Mouse (Mus musculus) left cerebral cortex, adult 11 months (tissue): Measurements from ENCODE around the gene Pitpna.
"Not testable (repeated sequence)": the region's sequence is repeated elsewhere in the genome, so short reads cannot be mapped to it uniquely, and the experiment has no call there.

Experiments used
- DNase-seq: peaks from one replicate; pipeline ENCODE4 v3.0.0; 2022; ENCODE audit warnings: low spot score

Pitpna gene

DNA sequence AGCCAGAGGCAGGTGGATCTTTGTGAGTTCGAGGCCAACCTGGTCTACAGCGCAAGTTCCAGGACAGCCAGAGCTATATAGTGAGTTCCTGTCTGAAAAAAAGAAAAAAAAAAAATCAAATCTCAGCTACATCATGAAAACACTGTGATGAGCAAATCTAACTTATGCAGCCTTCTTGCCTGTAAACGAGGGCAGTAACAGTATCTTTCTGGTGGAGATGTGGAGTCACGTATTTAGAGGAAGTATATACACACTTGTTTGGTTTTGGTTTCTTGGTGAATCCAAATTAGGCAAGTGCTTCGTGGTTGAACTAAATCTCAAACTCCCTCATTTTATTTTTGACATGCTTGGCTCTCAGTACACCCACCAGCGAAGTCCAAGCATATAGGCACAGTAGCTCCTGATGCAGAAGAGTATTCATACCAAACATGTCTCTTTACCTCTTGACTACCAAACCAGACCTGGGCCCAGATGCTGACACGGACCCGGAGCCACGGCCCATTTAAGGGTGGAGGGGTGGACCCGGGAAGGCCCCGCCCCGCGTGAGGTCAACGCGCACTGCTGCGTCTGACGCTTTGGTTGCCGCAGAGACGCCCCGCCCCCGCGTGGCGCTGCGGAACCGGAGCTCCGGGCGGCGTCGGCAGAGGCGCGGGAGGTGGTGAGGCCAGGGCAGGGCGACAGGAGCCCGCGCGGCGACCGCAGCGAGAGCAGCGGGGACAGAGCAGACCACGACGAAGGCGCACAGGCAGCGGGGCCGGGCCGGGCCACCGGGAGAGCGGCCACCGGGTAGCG lies at the start of gene Pitpna:
Gene Pitpna (plus strand): TSS at position 605 of the 792 bp plus-strand sequence.
- DNase-seq = peak; percentile 93

DNA sequence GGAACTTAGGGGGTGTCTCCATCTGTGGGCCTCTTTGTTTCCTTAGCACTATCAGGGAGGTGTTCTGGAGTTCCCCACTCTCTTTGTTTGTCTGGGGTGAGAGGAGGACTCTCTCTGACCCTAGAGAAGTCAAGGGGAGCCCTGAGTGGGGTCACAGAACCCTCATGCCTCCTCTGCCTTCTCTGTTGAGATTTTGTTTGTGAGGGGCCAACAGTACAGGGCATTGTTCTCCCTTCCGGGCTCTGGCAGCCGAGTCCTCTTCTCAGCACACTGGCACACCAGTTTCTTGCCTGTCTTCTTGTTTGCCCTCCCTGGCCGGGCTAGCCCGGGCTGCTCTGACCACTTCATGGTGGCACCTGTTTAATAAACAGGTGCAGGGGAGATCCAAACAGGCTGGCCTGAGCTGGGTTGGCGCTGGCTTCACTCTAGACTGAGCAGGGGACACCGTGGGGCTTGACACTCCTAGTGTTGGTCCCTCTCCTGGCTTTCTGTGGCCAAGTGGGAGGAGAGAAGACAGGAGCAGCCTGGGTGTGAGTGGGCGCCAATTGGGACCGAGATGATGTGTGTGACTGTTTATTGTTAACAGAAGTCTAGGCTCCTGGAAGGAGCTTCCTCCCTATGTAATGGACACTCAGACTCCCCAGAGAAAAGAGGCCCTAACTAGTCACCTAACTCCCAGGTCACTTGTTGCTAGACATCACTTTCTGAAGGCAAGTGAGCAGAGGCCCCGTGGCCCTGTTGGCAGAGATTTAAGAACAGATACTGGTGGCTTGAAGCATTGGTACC lies 49.5 kb upstream of the Pitpna start:
- DNase-seq = no peak

DNA sequence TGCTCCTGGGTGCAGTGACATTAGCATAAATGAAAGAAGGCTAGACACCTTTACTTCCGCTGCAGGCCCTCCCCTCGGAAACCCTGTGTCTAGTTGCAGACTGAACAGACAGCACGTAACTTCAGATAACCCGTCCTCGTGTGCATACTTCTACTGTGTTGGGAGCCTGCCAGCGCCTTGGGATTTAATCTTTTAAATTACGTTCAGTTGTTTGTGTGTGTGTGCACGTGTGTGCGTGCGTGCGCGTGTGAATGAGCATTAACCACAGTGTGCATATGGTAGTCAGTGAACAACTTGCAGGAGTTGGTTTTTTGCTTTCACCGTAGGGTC lies 49.0 kb upstream of the Pitpna start:
- no peak for DNase-seq

DNA sequence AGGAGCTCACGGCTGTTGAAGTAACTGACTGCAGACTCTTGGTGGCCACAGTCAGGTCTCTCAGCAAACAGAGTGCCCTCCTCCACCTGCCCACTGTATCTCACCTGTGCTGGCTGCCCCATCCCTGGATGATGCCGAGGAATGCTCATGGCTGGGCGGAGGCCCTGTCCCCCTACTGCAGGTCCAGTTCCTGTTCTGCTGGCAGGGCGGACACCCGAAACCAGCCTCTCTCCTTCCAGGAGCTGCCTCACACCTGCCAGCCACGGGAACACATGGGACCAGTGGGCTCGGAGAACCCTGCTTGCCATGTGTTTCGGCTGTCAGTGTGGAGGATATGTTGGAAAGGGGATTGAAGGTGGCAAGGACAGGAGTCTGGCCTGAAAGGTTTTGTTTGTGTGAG lies 47.7 kb upstream of the Pitpna start:
- no peak for DNase-seq

DNA sequence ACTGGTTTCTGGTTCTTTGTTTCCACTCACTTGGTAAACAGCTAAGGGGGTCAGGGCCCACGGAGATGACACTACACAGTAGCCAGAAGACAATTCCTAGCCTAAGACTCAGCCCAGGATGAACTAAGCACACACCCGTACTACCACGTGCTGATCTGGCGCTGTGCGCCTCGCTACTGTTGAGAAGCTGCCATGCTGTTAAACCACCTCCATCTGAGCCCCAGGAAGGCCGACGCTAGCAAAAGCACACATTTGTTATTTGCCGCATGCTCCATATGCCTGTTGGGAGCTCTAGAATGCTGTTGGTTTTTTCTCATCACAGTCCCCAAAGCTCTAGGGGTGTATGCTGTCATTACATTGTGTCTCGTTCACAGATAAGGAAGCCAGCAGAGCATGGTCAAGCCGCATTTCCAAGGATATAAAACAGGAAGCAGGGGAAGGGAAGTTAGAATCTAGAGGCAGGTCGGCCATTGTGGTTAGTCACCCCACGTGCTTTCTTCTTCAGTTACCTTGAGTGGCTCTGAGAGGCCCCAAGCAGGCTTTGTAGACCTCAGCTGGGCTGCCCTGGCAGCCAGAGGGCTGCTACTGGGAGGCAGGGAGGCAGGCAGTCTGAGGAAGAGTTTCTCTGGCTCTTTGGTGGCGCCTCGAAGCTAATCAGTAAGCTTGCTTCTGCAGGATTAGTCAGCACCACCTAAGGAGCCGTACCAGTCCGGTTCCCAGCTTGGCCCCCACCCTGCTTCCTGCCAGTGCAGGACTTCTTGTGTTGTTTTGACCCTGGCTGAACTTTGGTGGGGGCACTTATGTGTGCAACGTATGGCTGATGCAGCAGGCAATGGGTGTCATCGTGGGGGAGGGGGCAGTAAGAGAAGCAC lies 47.0 kb upstream of the Pitpna start:
- no peak for DNase-seq

DNA sequence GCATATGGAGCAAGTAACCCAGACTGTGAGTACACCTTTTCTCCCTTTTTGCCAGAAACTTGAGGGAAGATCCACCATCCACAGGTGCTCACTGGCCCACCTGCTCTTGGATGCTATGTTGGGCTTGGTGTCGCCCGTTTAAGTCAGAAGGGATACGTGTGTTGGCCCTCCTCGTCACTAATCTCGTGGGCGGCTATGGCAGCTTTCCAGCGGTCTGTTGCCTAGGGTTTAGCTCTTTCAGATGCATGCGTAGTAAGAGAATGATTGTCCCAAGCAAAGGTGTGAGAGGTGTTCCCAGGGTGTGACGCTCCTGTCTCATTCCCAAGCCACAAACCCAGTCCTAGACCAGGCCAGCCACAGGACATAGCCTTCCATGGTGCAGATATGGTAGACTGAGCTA lies 43.2 kb upstream of the Pitpna start:
- no peak for DNase-seq

DNA sequence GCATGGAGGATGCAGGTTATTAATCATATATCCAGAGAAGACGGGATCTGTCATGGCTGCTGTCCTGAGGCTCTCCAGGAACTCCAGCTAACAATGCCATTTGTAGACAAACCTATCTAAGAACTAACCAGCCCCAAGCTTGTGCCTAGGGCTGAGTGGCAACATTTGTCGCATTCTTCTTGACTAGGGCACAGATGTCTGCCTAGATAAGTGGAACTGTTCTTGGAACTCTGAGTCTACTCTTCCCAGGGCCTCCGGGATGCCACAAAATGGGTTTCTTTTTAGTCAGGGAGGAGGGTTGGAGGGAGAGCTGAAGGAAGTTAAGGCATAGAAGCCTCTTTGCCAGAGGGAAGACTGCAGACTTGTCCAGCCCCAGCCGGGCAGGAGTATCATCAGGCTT lies 41.8 kb upstream of the Pitpna start:
- DNase-seq = no peak

DNA sequence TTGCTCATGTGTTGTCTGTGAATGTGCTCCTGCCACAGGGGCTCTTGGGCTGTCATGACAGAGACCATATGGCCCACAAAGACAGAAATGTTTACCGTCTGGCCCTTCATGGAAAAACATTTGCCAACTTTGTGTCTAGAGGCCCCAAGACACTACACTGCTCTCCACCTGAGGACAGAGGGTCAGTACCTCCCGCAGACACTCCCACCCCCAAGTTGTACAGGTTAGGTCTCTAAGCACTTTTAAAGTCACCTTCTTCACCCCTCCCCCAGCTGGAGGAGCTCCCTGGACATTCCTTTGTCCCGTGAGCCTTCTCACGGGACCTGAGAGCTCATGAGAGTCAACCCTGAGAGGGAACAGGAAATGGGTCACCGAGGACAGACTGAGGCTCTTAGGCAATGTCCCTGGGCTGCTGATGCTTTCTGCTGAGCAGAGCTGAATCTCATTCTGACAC lies 38.2 kb upstream of the Pitpna start:
- DNase-seq = no peak

DNA sequence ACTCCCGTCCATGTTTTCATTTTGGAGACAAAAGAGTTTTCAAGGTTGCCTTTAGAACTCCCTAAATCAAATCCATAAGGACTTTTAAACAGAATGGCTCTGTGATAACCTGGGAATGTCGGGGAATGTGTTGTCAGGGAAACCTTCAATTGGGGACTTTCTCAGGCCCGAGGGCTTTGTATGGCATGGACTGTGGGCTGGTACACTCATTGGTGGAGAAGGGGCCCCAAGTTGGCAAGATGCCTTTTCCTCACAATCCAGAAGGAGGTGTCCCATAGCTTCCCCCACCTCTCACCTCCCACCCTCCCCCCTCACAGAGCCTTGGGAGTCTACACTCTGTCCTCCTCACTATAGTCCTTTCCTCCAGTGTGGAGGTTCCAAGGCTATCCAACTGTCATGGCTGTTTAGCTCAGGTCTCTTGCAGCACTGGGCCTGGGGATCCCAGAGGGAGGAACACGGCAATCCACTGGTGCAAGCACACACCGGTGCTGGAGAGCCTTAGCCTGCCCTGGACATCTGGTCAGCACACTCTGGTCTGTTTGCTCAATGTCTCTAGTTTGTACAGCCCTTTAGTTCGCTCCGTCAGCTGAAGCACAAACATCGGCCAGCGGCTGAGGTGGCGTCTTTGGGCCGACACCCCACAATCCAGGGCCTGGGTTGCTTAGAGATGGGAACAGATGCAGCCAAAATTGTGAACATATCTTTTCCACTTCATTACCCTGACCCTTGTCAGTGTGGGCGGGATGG lies 37.5 kb upstream of the Pitpna start:
- DNase-seq = no peak

DNA sequence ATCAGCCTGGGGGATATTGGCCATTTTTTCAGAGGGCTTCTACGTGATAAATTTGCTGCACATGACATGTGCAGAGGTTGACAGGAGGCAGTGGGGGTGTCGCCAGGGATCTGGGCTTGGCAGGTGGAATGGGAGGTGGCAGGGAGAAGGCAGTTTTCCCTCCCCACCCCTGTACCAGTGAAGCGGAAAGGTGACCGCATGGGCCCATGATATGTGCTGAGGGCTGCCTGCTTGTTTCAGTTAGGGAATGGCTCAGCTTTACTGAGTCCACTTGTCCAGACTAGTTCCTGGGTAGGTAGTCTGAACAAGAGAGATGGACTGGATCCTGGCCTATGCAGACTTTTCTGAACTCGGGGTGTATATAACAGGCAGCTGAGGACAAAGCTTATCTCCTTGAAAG lies 36.6 kb upstream of the Pitpna start:
- no peak for DNase-seq

DNA sequence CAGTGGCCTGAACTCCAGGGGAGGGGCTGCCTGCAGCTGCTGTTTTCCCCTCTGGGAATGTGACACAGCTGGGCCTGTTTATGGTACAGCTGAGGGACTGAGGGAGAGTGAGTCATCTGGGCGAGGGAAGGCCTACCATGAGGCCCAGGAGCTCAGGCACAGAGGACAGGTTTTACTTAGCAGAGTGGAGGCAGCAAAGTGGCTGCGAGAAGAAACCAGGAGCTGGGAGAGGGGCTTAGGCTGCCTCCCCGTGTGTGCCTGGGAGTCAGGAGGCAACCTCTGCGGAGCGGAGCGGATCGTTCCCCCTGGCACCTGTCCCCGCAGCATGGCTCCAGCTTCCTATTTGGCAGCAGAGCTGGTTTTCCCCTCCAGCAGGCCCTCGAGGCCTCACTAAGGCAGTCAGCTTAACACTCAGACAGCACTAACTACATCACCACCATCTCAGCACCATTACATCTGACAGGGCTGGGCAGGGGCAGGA lies 35.9 kb upstream of the Pitpna start:
- DNase-seq = no peak

DNA sequence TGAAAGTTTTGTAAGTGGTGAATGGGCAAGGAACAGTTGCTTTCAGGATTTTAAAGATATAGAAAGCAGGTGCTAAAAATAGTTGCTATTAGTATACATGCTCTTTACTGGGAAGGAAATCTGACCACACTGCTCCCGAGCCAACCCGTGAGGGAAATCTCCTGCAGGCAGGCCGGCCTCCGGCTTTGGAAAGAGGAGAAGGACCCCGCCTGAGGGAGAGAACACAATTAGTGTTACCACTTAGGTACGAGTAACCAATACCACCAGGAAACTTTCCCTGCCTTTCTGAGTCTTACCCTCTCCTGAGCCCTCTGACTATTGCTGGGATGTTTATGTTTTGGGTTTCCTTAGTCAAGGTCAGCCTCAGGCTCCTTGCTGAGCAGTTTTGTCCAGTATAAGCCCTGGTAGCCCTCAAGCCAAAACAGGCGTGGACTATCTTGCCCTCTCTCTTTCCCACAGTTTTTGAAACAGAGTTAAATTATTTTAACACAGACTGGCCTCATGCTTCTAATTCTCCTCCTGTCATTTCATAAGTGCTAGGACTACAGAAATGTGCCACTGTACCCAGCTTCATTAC lies 34.9 kb upstream of the Pitpna start:
- DNase-seq = no peak

DNA sequence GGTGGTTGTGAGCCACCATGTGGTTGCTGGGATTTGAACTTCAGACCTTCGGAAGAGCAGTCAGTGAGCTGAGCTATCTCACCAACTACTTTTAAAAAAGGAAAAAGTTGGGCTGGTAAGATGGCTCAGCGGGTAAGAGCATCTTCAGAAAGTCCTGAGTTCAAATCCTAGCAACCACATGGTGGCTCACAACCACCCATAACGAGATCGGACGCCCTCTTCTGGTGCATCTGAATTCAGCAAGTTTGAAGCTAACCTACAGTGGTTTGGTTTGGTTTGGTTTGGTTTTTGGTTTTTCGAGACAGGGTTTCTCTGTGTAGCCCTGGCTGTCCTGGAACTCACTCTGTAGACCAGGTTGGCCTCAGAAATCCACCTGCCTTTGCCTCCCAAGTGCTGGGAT lies 31.9 kb upstream of the Pitpna start:
- DNase-seq = not testable (repeated sequence)

DNA sequence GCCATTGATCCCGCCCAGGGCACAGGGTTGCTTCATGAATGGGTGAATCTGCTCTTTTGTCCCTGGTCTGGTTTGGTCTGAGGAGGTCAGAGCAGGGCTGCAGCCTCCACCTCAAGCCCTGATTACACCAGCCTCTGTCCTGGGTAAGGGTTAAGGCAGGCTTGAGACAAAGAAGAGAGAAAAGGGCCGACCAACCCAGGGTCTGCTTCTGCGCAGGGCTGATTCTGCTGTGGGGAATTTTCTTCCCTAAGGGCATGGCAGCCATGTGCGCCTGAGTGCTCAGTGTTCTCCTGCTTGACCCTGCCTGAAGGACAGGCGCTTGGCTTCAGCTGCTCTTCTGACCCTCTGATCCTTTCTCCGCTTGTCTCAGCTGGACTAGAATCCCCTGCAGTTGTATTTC lies 30.8 kb upstream of the Pitpna start:
- no peak for DNase-seq

DNA sequence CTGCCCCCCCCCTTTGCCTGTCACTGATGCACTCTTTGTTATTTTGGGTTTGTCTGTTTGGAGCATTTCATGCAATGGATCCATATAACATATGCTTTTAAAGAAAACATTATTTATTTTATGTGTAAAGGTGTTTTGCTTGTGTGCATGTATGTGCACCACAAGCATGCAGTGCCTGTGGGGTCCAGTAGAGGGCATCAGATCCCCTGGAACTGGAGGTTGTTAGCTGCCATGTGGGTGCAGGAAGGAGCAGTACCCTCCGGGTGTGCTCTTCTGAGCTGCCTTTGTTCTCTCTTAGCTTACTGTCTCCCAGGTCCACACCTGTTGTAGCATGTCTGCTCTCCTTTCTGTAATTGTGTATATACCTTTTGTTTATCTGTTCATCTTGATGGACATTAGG lies 29.8 kb upstream of the Pitpna start:
- DNase-seq = no peak

DNA sequence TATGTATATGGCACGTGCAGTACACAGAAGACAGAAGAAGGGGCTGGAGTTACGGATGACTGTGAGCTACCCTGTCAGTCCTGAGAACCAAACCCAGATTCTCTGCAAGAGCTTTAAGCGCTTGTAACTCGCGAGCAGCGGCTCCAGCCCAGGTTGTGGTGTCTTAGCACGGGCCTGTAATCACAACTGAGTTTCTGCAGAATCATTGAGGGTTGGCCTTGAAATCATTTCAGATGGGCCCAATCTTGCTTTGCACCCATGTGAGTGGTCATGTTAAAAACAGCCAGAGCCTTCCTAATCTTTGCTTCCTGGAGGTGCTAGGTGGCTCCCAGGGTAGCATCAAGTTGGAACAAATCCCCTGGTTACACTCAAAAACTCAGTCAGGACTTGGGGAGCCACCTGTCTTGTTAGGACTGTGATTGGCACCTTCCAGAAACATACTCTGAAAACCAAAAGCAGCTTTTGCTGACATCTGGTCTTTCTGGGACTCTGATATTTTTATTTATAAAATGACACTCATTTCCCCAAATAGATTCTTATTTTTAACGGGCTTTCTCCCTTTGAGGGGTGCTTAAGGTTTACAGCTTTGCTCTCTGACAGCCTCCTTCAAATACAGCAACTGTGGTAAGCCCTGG lies 27.9 kb upstream of the Pitpna start:
- no peak for DNase-seq

DNA sequence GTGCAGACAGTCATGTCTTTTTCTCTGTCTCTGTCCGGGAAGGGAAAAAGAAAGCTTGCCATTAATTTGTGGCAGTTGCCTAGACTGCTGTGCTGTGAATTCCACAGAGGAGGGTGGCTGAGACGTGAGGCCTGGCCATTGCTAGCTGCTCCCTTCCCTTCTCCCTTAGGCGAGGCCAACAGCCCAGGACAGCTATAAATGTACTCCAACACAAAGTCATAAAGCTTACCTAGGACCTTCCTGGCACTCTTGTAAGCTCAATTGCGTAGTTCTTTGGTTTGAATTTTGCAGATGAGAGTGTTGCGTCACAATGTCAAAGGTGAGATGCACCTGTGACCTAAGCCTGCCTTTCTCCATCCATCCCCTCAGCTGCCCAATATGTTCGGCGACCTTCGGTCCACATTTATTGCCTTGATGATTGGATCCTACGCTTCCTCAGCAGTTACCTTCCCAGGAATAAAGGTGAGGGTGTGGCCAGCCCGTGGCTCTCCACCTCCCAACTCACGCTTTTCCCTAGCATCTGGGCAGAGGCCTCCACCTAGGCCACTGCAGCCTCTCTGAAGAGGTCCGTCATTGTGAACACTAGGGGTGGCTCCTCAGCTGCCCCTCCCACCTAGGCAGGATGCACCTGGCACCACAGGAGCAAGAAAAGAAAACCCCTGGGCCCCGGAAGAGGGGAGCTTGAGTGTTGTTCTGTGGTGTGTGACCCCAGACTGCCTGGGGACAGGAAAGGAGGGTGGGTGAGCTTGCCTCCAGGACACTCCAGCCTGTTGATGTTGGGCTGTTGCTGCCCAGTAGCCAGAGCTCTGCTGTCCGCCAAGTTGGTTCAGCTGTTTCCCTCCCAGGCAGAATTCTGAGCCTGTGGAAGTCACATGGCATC lies 27.1 kb upstream of the Pitpna start:
- DNase-seq = no peak

DNA sequence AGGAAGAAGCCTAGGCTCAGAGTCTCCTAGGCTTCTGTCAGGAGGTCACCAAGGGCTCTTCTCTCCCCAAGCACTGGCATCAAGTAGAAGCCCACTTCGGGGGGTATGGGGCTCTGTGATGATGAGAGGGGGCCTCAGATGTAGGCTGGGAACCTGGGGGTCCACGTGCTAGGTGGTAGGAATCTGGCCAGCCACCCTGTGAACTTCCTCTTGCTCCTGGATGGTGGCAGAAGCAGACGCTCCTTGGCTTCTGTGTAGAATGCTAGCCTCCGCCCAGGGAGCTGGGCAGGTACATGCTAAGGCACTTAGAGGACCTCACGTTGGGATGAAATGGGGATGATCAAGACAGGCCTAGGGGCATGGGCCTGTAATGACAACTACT lies 26.5 kb upstream of the Pitpna start:
- no peak for DNase-seq

DNA sequence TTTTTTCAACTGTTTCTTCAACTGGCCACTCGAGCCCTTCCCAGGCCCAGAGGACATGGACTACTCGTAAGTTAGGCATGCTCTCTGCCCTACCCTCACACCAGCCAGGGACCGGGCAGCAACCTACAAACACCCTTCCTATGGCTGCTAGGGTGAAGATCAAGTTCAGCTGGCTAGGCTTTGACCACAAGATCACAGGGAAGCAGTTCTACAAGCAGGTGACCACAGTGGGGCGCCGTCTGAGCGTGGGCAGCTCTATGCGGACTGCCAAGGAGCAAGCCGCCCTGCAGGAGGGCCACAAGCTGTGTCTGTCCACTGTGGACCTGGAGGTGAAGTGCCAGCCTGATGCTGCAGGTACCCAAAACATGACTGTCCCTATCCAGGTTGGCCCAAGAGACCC lies 25.1 kb upstream of the Pitpna start:
- DNase-seq = no peak
